ENCODE assay signal across 8 mouse cellular contexts in the genomic region with DNA sequence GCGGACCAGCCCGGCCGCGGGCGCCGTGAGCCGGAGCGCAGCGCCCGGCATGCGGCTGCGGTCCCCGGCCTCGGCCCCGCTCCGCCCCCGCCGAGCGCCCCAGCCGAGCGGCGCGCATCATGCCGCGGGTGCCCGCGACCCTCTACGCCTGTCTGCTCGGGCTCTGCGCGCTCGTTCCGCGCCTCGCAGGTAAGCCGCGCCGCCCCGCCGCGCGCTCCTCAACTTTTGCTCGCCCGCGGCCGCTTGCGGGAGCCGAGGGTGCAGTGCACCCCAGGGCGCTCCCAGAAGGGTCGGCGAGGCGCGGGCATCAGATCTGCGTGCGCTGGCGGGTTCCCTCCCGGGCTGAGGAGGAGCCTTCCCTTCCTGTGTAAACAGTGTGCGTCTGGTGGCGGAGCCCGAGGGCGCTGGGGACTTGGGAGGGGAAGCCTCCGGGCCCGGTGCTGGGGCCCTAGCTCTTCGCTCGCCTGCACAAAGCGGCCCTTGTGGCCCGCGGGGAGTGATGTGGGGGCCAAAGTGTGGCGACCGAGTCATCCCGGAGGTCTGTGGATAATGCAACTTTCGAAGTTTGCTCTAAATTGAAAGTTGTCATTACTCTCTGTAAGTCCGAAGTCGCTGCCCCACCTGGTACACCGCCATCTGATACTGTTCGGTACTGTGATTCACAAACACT. TPM values are rescaled to one million over a fixed set of nuclear protein-coding genes. Genes with fewer than 3 reads are reported as not detected.
A peak's percentile ranks its signal among the peaks of the same experiment; 100 is the strongest.
DNase-seq lines count a peak whose midpoint lies in the region; ATAC-seq and TF ChIP-seq lines count a peak whose summit lies in the region.

No protein-coding gene starts in this region.

- peak; percentile 45 for ATAC-seq in granulocyte monocyte progenitor cell, adult 5-6 weeks (replicated peaks; ENCODE audit: poor library complexity, severe bottlenecking)
- ATAC-seq in intestine, embryonic 14.5 days (replicated peaks; ENCODE audit: low FRiP score, low TSS enrichment, low read depth) = peak; percentile 77
- ATAC-seq in liver, embryonic 12.5 days = peak; percentile 48
- peak; percentile 43 for ATAC-seq in midbrain, postnatal 0 days (ENCODE audit: low FRiP score)

- peak overlapping the region; percentile 83 for H3K27ac ChIP-seq in intestine, embryonic 14.5 days (ENCODE audit: low read depth)
- 0 out of 2 replicates have a peak overlapping the region, but pooled peaks have one; percentile 26 for H3K27ac ChIP-seq in liver, embryonic 12.5 days
- H3K27ac ChIP-seq in midbrain, postnatal 0 days (ENCODE audit: low read depth, low read length) = 0 out of 2 replicates have a peak overlapping the region, but pooled peaks have one; percentile 47

- no peaks in the 10 kb centered on the region for H3K27me3 ChIP-seq in intestine, embryonic 14.5 days (replicated peaks; ENCODE audit: control insufficient read depth, insufficient read depth, low read length)
- H3K27me3 ChIP-seq in liver, embryonic 12.5 days (replicated peaks) = peaks cover 80% of the 10 kb centered on the region
- peaks cover 32% of the 10 kb centered on the region for H3K27me3 ChIP-seq in midbrain, postnatal 0 days (ENCODE audit: insufficient read depth, low read length)

- peak overlapping the region; percentile 91 for H3K4me3 ChIP-seq in intestine, embryonic 14.5 days (ENCODE audit: low read depth, low read length)
- H3K4me3 ChIP-seq in liver, embryonic 12.5 days = peak overlapping the region; percentile 65
- peak overlapping the region; percentile 75 for H3K4me3 ChIP-seq in midbrain, postnatal 0 days (ENCODE audit: low read depth, low read length)

- DNase-seq in spleen, postnatal 10 days (ENCODE audit: low spot score in 2 of 2) = peak; percentile 19 to 39
- DNase-seq in spleen, adult 12 weeks (ENCODE audit: low spot score) = no peak
- peak; percentile 62 to 63 for DNase-seq in cerebellum, postnatal 25 days
- peak; percentile 83 for DNase-seq in intestine, embryonic 14.5 days (ENCODE audit: low spot score)
- DNase-seq in midbrain, postnatal 0 days (ENCODE audit: low spot score) = no peak
- peak; percentile 44 to 50 for DNase-seq in thymus, postnatal 36 days

- no peaks in the 10 kb centered on the region for H3K36me3 ChIP-seq in intestine, embryonic 14.5 days (ENCODE audit: control insufficient read depth, insufficient read depth, low read length)
- no peaks in the 10 kb centered on the region for H3K36me3 ChIP-seq in liver, embryonic 12.5 days
- H3K36me3 ChIP-seq in midbrain, postnatal 0 days (ENCODE audit: insufficient read depth, low read length) = no peaks in the 10 kb centered on the region

- peak overlapping the region; percentile 79 for H3K9ac ChIP-seq in intestine, embryonic 14.5 days (ENCODE audit: low read length)
- peak overlapping the region; percentile 59 for H3K9ac ChIP-seq in liver, embryonic 12.5 days
- peak overlapping the region; percentile 52 for H3K9ac ChIP-seq in midbrain, postnatal 0 days (replicated peaks; ENCODE audit: low read length, poor library complexity, severe bottlenecking)

- no peaks in the 10 kb centered on the region for H3K9me3 ChIP-seq in intestine, embryonic 14.5 days (ENCODE audit: control insufficient read depth, low read length)
- H3K9me3 ChIP-seq in liver, embryonic 12.5 days (replicated peaks) = no peaks in the 10 kb centered on the region
- no peaks in the 10 kb centered on the region for H3K9me3 ChIP-seq in midbrain, postnatal 0 days (ENCODE audit: low read length)

- TF ChIP-seq CTCF in midbrain, postnatal 0 days (IDR thresholded peaks at IDR 0.05) = no peak

- peak overlapping the region; percentile 78 for H3K4me2 ChIP-seq in intestine, embryonic 14.5 days (ENCODE audit: low read length)
- peak overlapping the region; percentile 78 for H3K4me2 ChIP-seq in liver, embryonic 12.5 days
- peak overlapping the region; percentile 99 for H3K4me2 ChIP-seq in midbrain, postnatal 0 days (ENCODE audit: low read depth, low read length, poor library complexity, severe bottlenecking)

- H3K4me1 ChIP-seq in intestine, embryonic 14.5 days (replicated peaks; ENCODE audit: control insufficient read depth, insufficient read depth, low read length) = peaks cover 29% of the 10 kb centered on the region
- peaks cover 48% of the 10 kb centered on the region for H3K4me1 ChIP-seq in liver, embryonic 12.5 days
- H3K4me1 ChIP-seq in midbrain, postnatal 0 days (ENCODE audit: insufficient read depth, low read length) = no peaks in the 10 kb centered on the region; the same call in none of the 2 replicates

- under 1% methylated on average over 63 of the region's 76 CpGs for WGBS in intestine, embryonic 14.5 days
- WGBS in liver, embryonic 12.5 days (ENCODE audit: insufficient replicate concordance) = 1% methylated on average over 73 of the region's 76 CpGs
- WGBS in midbrain, postnatal 0 days = under 1% methylated on average over 56 of the region's 76 CpGs

RNA-seq across cellular contexts. Expression of a gene that starts 0.5 kb away (rescaled TPM):
- total RNA-seq in granulocyte monocyte progenitor cell, adult 5-6 weeks (2014; fragmentation: Nextera tagmentation) = 8.1 and 19.6 TPM in 2 replicates
- total RNA-seq in granulocyte monocyte progenitor cell, adult 5-6 weeks (2017) = 9.2 and 13.4 TPM in 2 replicates
- 23.7 and 41.4 TPM in 2 replicates for polyA plus RNA-seq in intestine, embryonic 14.5 days (2014; fragmentation: Nextera tagmentation; extraction: Ambion mirVana)
- polyA plus RNA-seq in liver, embryonic 12.5 days (2016; fragmentation: Nextera tagmentation; extraction: Ambion mirVana) = 20.0 and 22.2 TPM in 2 replicates
- 49.8 and 51.0 TPM in 2 replicates for total RNA-seq in midbrain, postnatal 0 days (2014; rRNA removed)
- 22.9 and 24.3 TPM in 2 replicates for polyA plus RNA-seq in midbrain, postnatal 0 days (2015; fragmentation: Nextera tagmentation; extraction: Ambion mirVana)

RNA-seq across cellular contexts. Expression of a gene that starts 36.1 kb away (rescaled TPM):
- total RNA-seq in granulocyte monocyte progenitor cell, adult 5-6 weeks (2014; fragmentation: Nextera tagmentation) = 41.1 and 69.5 TPM in 2 replicates
- 53.2 and 60.5 TPM in 2 replicates for total RNA-seq in granulocyte monocyte progenitor cell, adult 5-6 weeks (2017)
- polyA plus RNA-seq in intestine, embryonic 14.5 days (2014; fragmentation: Nextera tagmentation; extraction: Ambion mirVana) = 103 and 105 TPM in 2 replicates
- polyA plus RNA-seq in liver, embryonic 12.5 days (2016; fragmentation: Nextera tagmentation; extraction: Ambion mirVana) = 5.2 and 5.5 TPM in 2 replicates
- 0.05 TPM in 1 of 2 replicates, not detected in the other for total RNA-seq in midbrain, postnatal 0 days (2014; rRNA removed)
- polyA plus RNA-seq in midbrain, postnatal 0 days (2015; fragmentation: Nextera tagmentation; extraction: Ambion mirVana) = not detected in 2 replicates

Comparison
In these comparisons a context has a peak if more than half of its experiments do, and no peak if none do; other contexts are left out.
1. DNase-seq: peak in spleen, postnatal 10 days (2 of 2), cerebellum, postnatal 25 days (2 of 2), intestine, embryonic 14.5 days (single experiment) and thymus, postnatal 36 days (2 of 2); none in spleen, adult 12 weeks (single experiment) and midbrain, postnatal 0 days (single experiment).
2. H3K27ac ChIP-seq: peak in every context shown above with its lines; median percentile 83 in intestine, embryonic 14.5 days; 47 in midbrain, postnatal 0 days; 26 in liver, embryonic 12.5 days.
3. RNA of a gene that starts 36.1 kb away (polyA plus RNA-seq): 103 to 105 TPM in intestine, embryonic 14.5 days; 5.2 to 5.5 TPM in liver, embryonic 12.5 days and not detected in midbrain, postnatal 0 days; every median in the first group is over 10 times any median in the second.
4. Peak in every context shown above with its lines, with median percentiles within 50 percentile points of each other: ATAC-seq, H3K4me2 ChIP-seq, H3K4me3 ChIP-seq and H3K9ac ChIP-seq.